Mouse (Mus musculus): ENCODE measurements at regions not wholly inside any gene's neighbourhood (a gene's known extent, or its start where the extent isn't known, plus 50 kb on each side); places are given as distances from the start of the nearest gene placed in this dataset.

GRCm38 (mm10) chr1:76786871-76787270 lies 728.0 kb downstream of the Epha4 start:
- H3K4me3 ChIP-seq = no peak overlapping the region
- no peaks in the 10 kb centered on the region for H3K36me3 ChIP-seq
- H3K27ac ChIP-seq (replicated peaks) = no peak overlapping the region
- no peaks in the 10 kb centered on the region for H3K27me3 ChIP-seq
- no peaks in the 10 kb centered on the region for H3K9me3 ChIP-seq
- no peak overlapping the region for H3K9ac ChIP-seq
- 85% methylated on average over 2 of the region's 2 CpGs for WGBS
- H3K4me1 ChIP-seq (replicated peaks) = no peaks in the 10 kb centered on the region
- H3K4me2 ChIP-seq = no peak overlapping the region
- no peak for ATAC-seq (ENCODE audit: low read depth)

DNA sequence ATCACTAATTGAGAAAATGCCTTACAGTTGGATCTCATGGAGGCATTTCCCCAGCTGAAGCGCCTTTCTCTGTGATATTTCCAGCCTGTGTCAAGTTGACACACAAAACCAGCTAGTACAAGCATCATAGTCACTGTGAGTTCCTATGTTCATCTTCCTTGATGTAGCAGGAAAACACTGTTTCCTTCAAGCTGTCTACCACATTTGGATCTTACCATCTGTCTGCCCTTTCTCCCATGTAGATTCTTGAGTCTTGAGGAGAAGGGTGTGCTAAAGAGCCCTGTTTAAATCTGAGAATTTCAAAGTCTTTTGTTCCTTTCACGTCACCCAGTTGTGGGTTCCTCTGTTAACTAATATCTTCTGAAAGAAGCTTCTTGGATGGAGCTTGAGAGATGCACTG lies 721.5 kb downstream of the Epha4 start:
- 89% methylated on average over 2 of the region's 2 CpGs for WGBS
- no peak overlapping the region for H3K27ac ChIP-seq (replicated peaks)
- H3K4me3 ChIP-seq = no peak overlapping the region
- H3K9me3 ChIP-seq = no peaks in the 10 kb centered on the region
- no peak overlapping the region for H3K9ac ChIP-seq
- H3K27me3 ChIP-seq = no peaks in the 10 kb centered on the region
- no peak overlapping the region for H3K4me2 ChIP-seq
- no peaks in the 10 kb centered on the region for H3K4me1 ChIP-seq (replicated peaks)
- no peak for ATAC-seq (ENCODE audit: low read depth)
- H3K36me3 ChIP-seq = no peaks in the 10 kb centered on the region

GRCm38 (mm10) chr1:76819906-76820305 lies 695.0 kb downstream of the Epha4 start:
- H3K9ac ChIP-seq = no peak overlapping the region
- no peak overlapping the region for H3K4me2 ChIP-seq
- H3K4me3 ChIP-seq = no peak overlapping the region
- no peak for ATAC-seq (ENCODE audit: low read depth)
- no peaks in the 10 kb centered on the region for H3K9me3 ChIP-seq
- no peak overlapping the region for H3K27ac ChIP-seq (replicated peaks)
- H3K36me3 ChIP-seq = no peaks in the 10 kb centered on the region
- no peaks in the 10 kb centered on the region for H3K4me1 ChIP-seq (replicated peaks)
- no peaks in the 10 kb centered on the region for H3K27me3 ChIP-seq
- WGBS = 78% methylated on average over 1 of the region's 1 CpGs

GRCm38 (mm10) chr1:76821610-76822009 lies 693.3 kb downstream of the Epha4 start:
- Histone ChIP-seq H3K4me1 (replicated peaks) (no peaks in the 10 kb centered on the region), H3K36me3 (no peaks in the 10 kb centered on the region), H3K27me3 (no peaks in the 10 kb centered on the region), H3K4me3 (no peak overlapping the region), H3K9me3 (no peaks in the 10 kb centered on the region), H3K9ac (no peak overlapping the region), H3K4me2 (no peak overlapping the region), H3K27ac (replicated peaks) (no peak overlapping the region)
- no peak for ATAC-seq (ENCODE audit: low read depth)
- WGBS = 78% methylated on average over 3 of the region's 3 CpGs

DNA sequence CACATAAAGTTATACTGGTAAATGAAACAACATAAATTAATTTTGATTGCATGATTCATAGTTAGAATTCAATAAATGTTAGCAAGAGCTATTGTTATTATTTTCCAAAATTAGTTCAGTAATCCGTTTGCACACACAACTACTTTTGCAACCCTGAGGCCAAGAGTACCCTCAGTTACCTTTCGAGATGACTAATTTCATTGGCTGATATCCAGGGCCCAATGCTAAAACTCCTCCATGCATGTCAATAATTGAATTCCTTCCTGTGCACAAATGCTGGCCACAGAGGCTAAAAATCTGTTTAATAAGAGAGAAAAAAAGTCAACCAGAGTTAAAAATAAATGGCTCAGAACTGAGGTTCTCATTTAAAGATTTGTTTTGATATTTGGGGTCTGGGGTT lies 685.2 kb downstream of the Epha4 start:
- H3K36me3 ChIP-seq = no peaks in the 10 kb centered on the region
- 74% methylated on average over 2 of the region's 2 CpGs for WGBS

DNA sequence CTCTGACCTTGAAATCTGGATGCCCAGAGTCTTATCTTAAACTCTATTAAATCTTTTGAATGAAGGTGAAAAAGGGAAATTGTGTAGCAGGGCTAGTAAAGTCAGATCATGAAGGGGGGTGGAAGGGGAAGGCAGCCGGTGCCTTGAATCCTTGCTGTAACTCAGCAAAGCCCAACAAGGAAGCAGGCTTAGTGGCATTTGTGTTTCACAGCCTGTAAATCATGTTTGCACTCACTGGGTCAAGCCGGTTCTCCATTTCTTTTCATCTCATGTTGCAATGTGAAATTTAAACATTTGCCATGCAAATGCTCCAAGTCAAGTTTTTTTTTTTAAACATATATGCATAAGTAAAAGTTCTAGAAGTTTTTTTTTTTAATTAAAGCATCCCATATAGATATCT lies 682.6 kb downstream of the Epha4 start:
- no peaks in the 10 kb centered on the region for H3K36me3 ChIP-seq

More for the DNA sequence above, 685.2 kb downstream of the Epha4 start:
- no peak for ATAC-seq (ENCODE audit: low read depth)
- no peaks in the 10 kb centered on the region for H3K9me3 ChIP-seq
- no peaks in the 10 kb centered on the region for H3K4me1 ChIP-seq (replicated peaks)
- no peaks in the 10 kb centered on the region for H3K27me3 ChIP-seq
- no peak overlapping the region for H3K4me2 ChIP-seq
- H3K27ac ChIP-seq (replicated peaks) = no peak overlapping the region
- no peak overlapping the region for H3K4me3 ChIP-seq
- H3K9ac ChIP-seq = no peak overlapping the region

DNA sequence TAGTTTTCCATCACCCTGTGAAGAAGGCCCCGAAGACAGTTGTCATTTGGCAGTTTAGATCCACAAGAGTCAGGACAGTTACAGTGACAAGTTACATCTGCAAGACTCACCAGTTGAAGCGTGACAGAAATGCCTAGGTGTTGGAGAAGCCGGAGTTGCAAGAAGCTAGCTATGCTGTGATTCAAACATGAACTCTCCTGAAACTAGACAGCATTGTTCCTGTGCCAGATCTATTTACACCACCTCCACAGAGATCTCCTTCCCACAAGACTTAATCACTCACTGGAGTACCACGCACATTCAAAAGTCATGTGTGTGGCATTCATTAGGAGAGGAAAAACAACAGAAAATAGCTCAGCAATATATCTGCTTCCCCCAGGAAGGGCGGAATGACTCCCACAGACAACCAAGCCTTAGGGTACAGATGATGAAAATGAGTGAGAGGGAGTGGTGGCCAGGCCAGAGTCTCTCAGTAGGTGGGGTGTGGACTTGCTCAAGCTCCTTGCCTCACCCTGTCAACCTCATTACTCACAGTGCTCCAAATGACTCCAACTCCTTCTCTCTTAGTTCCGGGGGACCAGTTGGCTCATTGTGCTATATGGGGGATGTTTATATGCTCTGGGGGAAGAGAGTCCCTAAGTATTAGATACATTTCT lies 679.7 kb downstream of the Epha4 start:
- Histone ChIP-seq H3K27me3 (no peaks in the 10 kb centered on the region), H3K4me2 (no peak overlapping the region), H3K9ac (no peak overlapping the region), H3K9me3 (no peaks in the 10 kb centered on the region), H3K36me3 (no peaks in the 10 kb centered on the region), H3K4me1 (replicated peaks) (no peaks in the 10 kb centered on the region), H3K4me3 (no peak overlapping the region), H3K27ac (replicated peaks) (no peak overlapping the region)
- WGBS = 86% methylated on average over 6 of the region's 6 CpGs
- no peak for ATAC-seq (ENCODE audit: low read depth)

More for the DNA sequence above, 682.6 kb downstream of the Epha4 start:
- Histone ChIP-seq H3K27ac (replicated peaks) (no peak overlapping the region), H3K9ac (no peak overlapping the region), H3K27me3 (no peaks in the 10 kb centered on the region), H3K4me2 (no peak overlapping the region), H3K9me3 (no peaks in the 10 kb centered on the region), H3K4me3 (no peak overlapping the region), H3K4me1 (replicated peaks) (no peaks in the 10 kb centered on the region)
- ATAC-seq (ENCODE audit: low read depth) = no peak
- WGBS = 41% methylated on average over 2 of the region's 2 CpGs

DNA sequence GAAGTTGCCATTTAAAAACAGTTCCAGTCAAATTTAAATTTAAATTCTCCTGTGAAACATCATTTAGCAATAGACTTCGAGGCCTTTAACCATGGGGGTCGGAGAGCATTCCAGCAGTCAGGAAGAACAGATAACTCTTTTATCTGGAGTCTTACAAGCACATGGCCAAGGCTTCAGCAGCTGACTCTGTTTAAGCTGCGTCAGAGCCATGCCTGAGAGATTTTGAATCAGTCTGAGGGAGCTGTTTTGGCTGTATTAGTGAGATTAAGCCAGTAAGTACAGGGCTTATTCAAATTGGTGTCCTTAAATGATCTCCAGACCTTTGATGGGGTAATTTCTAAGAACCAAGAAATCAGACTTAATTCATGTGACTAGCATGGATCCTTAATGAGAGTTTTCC lies 665.5 kb downstream of the Epha4 start:
- Histone ChIP-seq H3K4me2 (no peak overlapping the region), H3K4me3 (no peak overlapping the region), H3K9ac (no peak overlapping the region), H3K27me3 (no peaks in the 10 kb centered on the region), H3K9me3 (no peaks in the 10 kb centered on the region), H3K4me1 (replicated peaks) (no peaks in the 10 kb centered on the region), H3K36me3 (no peaks in the 10 kb centered on the region), H3K27ac (replicated peaks) (no peak overlapping the region)
- no peak for ATAC-seq (ENCODE audit: low read depth)
- 45% methylated on average over 3 of the region's 3 CpGs for WGBS

- 74% methylated on average over 15 of the region's 15 CpGs for WGBS
Observed at GRCm38 (mm10) chr1:76866304-76866968, 648.5 kb downstream of the Epha4 start.

DNA sequence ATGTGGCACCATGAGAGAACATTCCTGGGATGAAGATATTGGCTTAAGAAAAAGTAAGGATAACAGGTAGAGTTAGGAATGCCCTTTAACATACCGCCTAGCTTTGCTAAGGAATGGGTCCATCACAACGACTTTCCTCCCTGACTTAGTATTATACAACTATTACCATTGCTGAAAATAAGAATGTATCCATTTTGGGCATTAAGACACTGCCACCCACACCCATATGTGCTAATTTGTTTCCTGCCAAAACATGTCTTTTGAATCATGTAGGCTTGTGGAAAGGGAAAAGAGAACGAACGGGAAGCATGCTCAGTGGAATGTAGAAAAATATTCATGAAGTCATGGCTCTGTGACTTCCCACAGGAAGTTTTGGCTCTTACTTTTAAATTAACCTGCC lies 641.7 kb downstream of the Epha4 start:
- Histone ChIP-seq H3K9ac (no peak overlapping the region), H3K36me3 (no peaks in the 10 kb centered on the region), H3K27ac (replicated peaks) (no peak overlapping the region), H3K4me1 (replicated peaks) (no peaks in the 10 kb centered on the region), H3K4me3 (no peak overlapping the region), H3K27me3 (no peaks in the 10 kb centered on the region), H3K9me3 (no peaks in the 10 kb centered on the region), H3K4me2 (no peak overlapping the region)
- ATAC-seq (ENCODE audit: low read depth) = no peak
- 89% methylated on average over 4 of the region's 4 CpGs for WGBS

More at GRCm38 (mm10) chr1:76866304-76866968, 648.5 kb downstream of the Epha4 start:
- H3K36me3 ChIP-seq = no peaks in the 10 kb centered on the region
- H3K9ac ChIP-seq = no peak overlapping the region
- H3K27ac ChIP-seq (replicated peaks) = no peak overlapping the region
- no peak for ATAC-seq (ENCODE audit: low read depth)
- no peak overlapping the region for H3K4me3 ChIP-seq
- no peaks in the 10 kb centered on the region for H3K9me3 ChIP-seq
- H3K4me2 ChIP-seq = no peak overlapping the region
- no peaks in the 10 kb centered on the region for H3K27me3 ChIP-seq
- H3K4me1 ChIP-seq (replicated peaks) = no peaks in the 10 kb centered on the region

DNA sequence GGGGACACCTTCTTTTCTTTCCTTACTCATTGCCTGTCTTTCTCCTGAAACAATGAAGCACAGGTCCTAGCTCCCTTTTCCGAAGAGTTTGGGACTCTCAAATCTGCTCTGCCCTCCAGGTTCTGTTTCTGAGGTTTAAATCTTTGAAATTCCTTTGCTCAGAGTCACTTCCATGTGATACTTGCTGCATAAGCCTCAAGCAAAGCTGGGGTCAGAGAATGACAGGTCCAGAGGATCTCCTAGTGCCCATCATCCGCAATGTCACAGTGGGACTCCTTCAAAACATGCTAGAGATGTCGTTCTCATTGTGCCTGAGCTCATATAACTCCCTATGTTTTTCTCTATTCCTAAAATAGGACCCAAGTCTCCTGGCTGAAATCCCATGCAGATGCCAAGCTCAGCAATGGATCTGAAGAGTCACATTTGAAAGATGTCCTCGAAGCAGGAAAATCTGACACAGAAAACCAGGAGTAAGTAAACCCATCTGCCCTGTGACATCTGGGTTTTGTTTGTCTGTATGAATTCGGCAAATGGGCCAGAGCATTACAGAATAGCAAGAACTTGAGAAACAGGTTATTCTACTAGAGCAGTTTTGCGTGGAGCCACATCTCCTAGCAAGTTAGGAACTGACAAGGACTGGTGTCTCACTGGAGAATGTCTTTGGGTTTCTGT lies 634.6 kb downstream of the Epha4 start:
- no peak overlapping the region for H3K9ac ChIP-seq
- no peak overlapping the region for H3K4me2 ChIP-seq
- no peaks in the 10 kb centered on the region for H3K27me3 ChIP-seq
- H3K9me3 ChIP-seq = no peaks in the 10 kb centered on the region
- no peaks in the 10 kb centered on the region for H3K36me3 ChIP-seq
- no peak for ATAC-seq (ENCODE audit: low read depth)
- H3K4me1 ChIP-seq (replicated peaks) = no peaks in the 10 kb centered on the region
- no peak overlapping the region for H3K27ac ChIP-seq (replicated peaks)
- H3K4me3 ChIP-seq = no peak overlapping the region
- WGBS = 84% methylated on average over 6 of the region's 6 CpGs

DNA sequence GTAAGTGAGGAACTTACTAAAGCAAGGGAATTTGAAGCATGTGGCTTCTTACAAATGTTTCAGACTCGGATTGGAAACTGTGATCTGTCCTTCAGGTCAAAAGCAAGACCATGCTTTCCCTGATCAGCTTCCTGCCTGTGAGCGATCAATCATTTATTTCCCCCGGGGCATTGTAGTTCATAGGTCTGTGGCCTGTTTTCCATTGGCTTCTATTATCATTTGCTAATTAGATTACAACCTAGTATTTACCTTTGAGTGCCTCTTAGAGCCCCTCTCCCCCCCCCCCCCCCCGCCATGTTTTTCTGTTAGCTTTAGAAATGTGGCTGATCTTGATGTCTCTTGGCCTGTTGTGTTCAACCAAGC lies 634.1 kb downstream of the Epha4 start:
- H3K36me3 ChIP-seq = no peaks in the 10 kb centered on the region
- 77% methylated on average over 4 of the region's 4 CpGs for WGBS

More for the DNA sequence above, 634.1 kb downstream of the Epha4 start:
- ATAC-seq (ENCODE audit: low read depth) = no peak
- Histone ChIP-seq H3K9ac (no peak overlapping the region), H3K27me3 (no peaks in the 10 kb centered on the region), H3K4me2 (no peak overlapping the region), H3K4me3 (no peak overlapping the region), H3K4me1 (replicated peaks) (no peaks in the 10 kb centered on the region), H3K9me3 (no peaks in the 10 kb centered on the region), H3K27ac (replicated peaks) (no peak overlapping the region)
